Mouse (Mus musculus): Measurements from ENCODE around the gene Rgs3. TPM values are rescaled to one million over a fixed set of nuclear protein-coding genes. Genes with fewer than 3 reads are reported as not detected.
A peak's percentile ranks its signal among the peaks of the same experiment; 100 is the strongest.

Gene Rgs3
- polyA plus RNA-seq, 1 experiment from 2014 or later: 46.7 TPM

DNA sequence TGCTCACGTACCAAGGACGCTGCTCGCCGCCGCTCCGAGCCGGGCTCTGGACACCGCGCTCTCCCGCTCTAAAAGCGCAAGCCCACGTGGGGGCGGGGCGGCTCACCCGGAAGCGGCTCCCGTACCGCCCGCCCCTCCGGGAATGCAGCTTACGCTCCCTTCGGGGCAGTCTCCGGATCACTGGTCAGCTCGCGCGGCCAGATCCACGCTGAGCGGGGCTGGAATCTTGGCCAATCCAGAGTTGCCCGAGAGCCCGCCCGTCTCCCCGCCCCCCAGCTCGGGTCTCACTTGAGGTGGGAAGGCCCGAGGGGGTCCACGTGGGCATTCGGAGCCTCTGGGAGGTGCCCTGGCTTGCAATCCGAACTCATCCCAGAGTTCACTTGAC, 39.8 kb upstream of the Rgs3 start, which contains the start of gene Alad:
Alad (minus strand) TSS at position 70 of the 385 bp plus-strand sequence.
- Histone ChIP-seq H3K4me1 (peaks cover 31% of the 10 kb centered on the region), H3K27me3 (no peaks in the 10 kb centered on the region), H3K27ac (replicated peaks) (peak within 1 kb of the TSS; percentile 77), H3K4me2 (replicated peaks) (peak within 1 kb of the TSS; percentile 68), H3K4me3 (peak within 1 kb of the TSS; percentile 90), H3K36me3 (peaks cover 4% of the 10 kb centered on the region), H3K9me3 (no peaks in the 10 kb centered on the region), H3K9ac (replicated peaks) (peak within 1 kb of the TSS; percentile 71)
- WGBS: under 1% methylated on average over 37 of the region's 37 CpGs
- ATAC-seq (replicated peaks): peak; percentile 89

GRCm38 (mm10) chr4:62520892-62521400, 38.7 kb upstream of the Rgs3 start:
- WGBS: 91% methylated on average over 2 of the region's 2 CpGs
- H3K4me2 ChIP-seq (replicated peaks): no peak overlapping the region
- ATAC-seq (replicated peaks): no peak
- no peaks in the 10 kb centered on the region for H3K9me3 ChIP-seq
- H3K9ac ChIP-seq (replicated peaks): no peak overlapping the region
- no peak overlapping the region for H3K4me3 ChIP-seq
- no peaks in the 10 kb centered on the region for H3K27me3 ChIP-seq
- H3K36me3 ChIP-seq: peaks cover 4% of the 10 kb centered on the region
- no peak overlapping the region for H3K27ac ChIP-seq (replicated peaks)
- H3K4me1 ChIP-seq: peaks cover 31% of the 10 kb centered on the region

GRCm38 (mm10) chr4:62524651-62525488, 34.8 kb upstream of the Rgs3 start, which contains the start of the genes Pole3 and 4933430I17Rik:
Gene Pole3, minus strand, starts transcription at chr4:62525068.
Gene 4933430I17Rik, plus strand, starts transcription at chr4:62525369.
- Histone ChIP-seq H3K9ac (replicated peaks) (peak within 1 kb of the TSS; percentile 84), H3K4me1 (peaks cover 19% of the 10 kb centered on the region), H3K36me3 (peaks cover 4% of the 10 kb centered on the region), H3K9me3 (no peaks in the 10 kb centered on the region), H3K4me2 (replicated peaks) (peak within 1 kb of the TSS; percentile 92), H3K27ac (replicated peaks) (peak within 1 kb of the TSS; percentile 98), H3K4me3 (peak within 1 kb of the TSS; percentile 81), H3K27me3 (no peaks in the 10 kb centered on the region)
- ATAC-seq (replicated peaks): peak; percentile 98
- under 1% methylated on average over 59 of the region's 59 CpGs for WGBS

- peak overlapping the region; percentile 98; the same call in 1 of the 2 replicates for H3K27ac ChIP-seq (replicated peaks)
- ATAC-seq (replicated peaks): no peak; the same call in 1 of the 2 replicates
- peaks cover 4% of the 10 kb centered on the region for H3K36me3 ChIP-seq
- no peaks in the 10 kb centered on the region for H3K27me3 ChIP-seq
- H3K9ac ChIP-seq (replicated peaks): peak overlapping the region; percentile 84
- 0% methylated on average over 10 of the region's 10 CpGs for WGBS
- H3K4me3 ChIP-seq: peak overlapping the region; percentile 81
- H3K9me3 ChIP-seq: no peaks in the 10 kb centered on the region
- peaks cover 15% of the 10 kb centered on the region for H3K4me1 ChIP-seq
- peak overlapping the region; percentile 92 for H3K4me2 ChIP-seq (replicated peaks)
These were observed 34.2 kb upstream of the Rgs3 start for GRCm38 (mm10) chr4:62525489-62525811.

GRCm38 (mm10) chr4:62526256-62526655, 33.4 kb upstream of the Rgs3 start:
- no peaks in the 10 kb centered on the region for H3K27me3 ChIP-seq
- H3K4me3 ChIP-seq: no peak overlapping the region
- no peaks in the 10 kb centered on the region for H3K9me3 ChIP-seq
- H3K9ac ChIP-seq (replicated peaks): no peak overlapping the region
- WGBS: 58% methylated on average over 2 of the region's 2 CpGs
- peaks cover 4% of the 10 kb centered on the region for H3K36me3 ChIP-seq
- no peak overlapping the region for H3K4me2 ChIP-seq (replicated peaks)
- H3K27ac ChIP-seq (replicated peaks): no peak overlapping the region
- peaks cover 13% of the 10 kb centered on the region for H3K4me1 ChIP-seq
- ATAC-seq (replicated peaks): no peak

DNA sequence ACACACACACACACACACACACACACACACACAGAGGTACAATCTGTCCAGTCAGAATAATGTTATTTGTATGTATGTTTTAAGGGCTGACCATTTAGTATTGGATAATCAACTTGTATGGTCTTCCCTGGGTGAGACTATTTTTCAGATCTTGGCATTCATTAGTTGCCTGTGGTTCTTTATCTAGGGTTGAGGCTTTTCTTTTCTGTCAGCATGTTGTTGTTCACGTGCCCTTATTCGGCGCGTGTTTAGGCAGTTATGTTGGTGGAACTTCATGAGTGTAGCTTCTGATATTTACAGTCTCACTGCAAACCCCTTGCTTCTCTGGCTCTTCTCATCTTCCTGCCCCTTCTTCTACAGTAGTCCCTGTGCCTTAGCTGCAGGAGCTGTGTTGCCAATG, 32.0 kb upstream of the Rgs3 start:
- H3K4me2 ChIP-seq (replicated peaks): no peak overlapping the region
- H3K27me3 ChIP-seq: no peaks in the 10 kb centered on the region
- peaks cover 4% of the 10 kb centered on the region for H3K36me3 ChIP-seq
- no peak overlapping the region for H3K4me3 ChIP-seq
- WGBS: 85% methylated on average over 4 of the region's 4 CpGs
- no peaks in the 10 kb centered on the region for H3K9me3 ChIP-seq
- peaks cover 13% of the 10 kb centered on the region for H3K4me1 ChIP-seq
- H3K27ac ChIP-seq (replicated peaks): no peak overlapping the region
- H3K9ac ChIP-seq (replicated peaks): no peak overlapping the region
- ATAC-seq (replicated peaks): no peak

DNA sequence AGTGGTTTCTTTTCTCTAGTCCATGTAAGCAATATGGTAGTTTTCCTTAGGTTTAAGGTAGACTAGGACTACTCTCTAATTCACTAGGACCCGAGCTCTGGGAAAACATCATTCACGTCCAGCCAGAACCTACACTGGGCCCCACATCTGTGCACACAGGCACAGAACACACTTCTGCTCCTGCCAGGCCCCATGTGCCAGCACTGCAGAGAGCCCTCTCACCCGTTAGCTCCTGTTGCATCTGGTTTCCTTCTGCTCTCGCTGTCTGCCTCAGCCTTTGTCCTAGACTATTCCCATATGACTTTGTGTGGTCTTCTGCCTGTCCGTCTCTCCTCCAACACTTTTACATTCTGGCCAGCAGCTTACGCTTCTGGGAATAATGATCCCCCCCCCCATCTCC, 25.9 kb upstream of the Rgs3 start:
- Histone ChIP-seq H3K36me3 (no peaks in the 10 kb centered on the region), H3K4me3 (no peak overlapping the region), H3K27ac (replicated peaks) (no peak overlapping the region), H3K9ac (replicated peaks) (no peak overlapping the region), H3K27me3 (no peaks in the 10 kb centered on the region), H3K9me3 (no peaks in the 10 kb centered on the region), H3K4me2 (replicated peaks) (no peak overlapping the region), H3K4me1 (no peaks in the 10 kb centered on the region)
- WGBS: 71% methylated on average over 6 of the region's 6 CpGs
- no peak for ATAC-seq (replicated peaks)

DNA sequence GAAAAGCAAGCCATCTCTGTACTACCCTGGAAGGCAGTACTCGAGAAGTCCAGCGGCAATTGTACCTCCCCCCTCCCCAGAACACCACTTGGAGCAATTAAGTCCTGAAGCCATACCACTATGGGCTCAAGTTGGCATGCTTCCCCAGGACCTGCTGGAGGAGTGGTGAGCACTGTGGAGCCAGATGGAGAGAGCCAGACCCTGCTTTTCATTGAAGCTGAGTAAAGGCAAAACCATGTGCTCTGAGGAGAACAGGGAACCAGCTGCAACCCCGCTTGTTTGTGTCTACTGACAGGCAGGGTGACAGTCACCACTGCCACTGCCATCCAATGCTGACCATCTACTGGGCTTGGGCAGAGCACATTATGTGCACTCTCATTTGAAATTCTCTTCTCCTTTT, 17.8 kb upstream of the Rgs3 start:
- Histone ChIP-seq H3K36me3 (no peaks in the 10 kb centered on the region), H3K9ac (replicated peaks) (no peak overlapping the region), H3K9me3 (no peaks in the 10 kb centered on the region), H3K27me3 (no peaks in the 10 kb centered on the region), H3K4me2 (replicated peaks) (no peak overlapping the region), H3K4me1 (peaks cover 5% of the 10 kb centered on the region; the same call in 1 of the 2 replicates), H3K27ac (replicated peaks) (no peak overlapping the region), H3K4me3 (no peak overlapping the region)
- WGBS: 52% methylated on average over 3 of the region's 3 CpGs
- peak; percentile 81 for ATAC-seq (replicated peaks)

DNA sequence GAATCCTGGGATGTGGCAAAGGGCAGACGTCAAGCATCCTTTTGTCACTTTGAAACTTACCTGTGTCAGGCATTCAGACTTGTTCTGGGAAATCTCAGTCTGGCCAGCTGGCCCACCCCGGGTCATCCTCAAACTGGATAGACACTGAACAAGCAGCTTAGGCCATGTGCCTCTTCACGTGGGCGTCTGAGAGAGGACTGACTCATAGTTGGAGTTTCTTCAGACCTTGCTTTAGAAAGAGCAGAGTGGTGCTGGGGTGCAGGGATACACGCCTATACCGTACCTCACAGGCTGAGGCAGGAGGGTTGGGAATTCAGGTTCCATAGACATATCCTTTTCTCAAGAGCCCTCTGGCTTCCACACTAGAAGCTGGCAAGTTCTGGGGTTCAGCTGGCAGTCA, 15.9 kb upstream of the Rgs3 start:
- no peak for ATAC-seq (replicated peaks)
- peaks cover 5% of the 10 kb centered on the region; the same call in 1 of the 2 replicates for H3K4me1 ChIP-seq
- WGBS: 90% methylated on average over 6 of the region's 6 CpGs
- H3K36me3 ChIP-seq: no peaks in the 10 kb centered on the region
- no peak overlapping the region for H3K4me3 ChIP-seq
- no peaks in the 10 kb centered on the region for H3K27me3 ChIP-seq
- no peaks in the 10 kb centered on the region for H3K9me3 ChIP-seq
- H3K4me2 ChIP-seq (replicated peaks): no peak overlapping the region
- no peak overlapping the region for H3K9ac ChIP-seq (replicated peaks)
- no peak overlapping the region for H3K27ac ChIP-seq (replicated peaks)

- H3K4me2 ChIP-seq (replicated peaks): no peak overlapping the region
These were observed 14.8 kb upstream of the Rgs3 start for GRCm38 (mm10) chr4:62544801-62545200.

DNA sequence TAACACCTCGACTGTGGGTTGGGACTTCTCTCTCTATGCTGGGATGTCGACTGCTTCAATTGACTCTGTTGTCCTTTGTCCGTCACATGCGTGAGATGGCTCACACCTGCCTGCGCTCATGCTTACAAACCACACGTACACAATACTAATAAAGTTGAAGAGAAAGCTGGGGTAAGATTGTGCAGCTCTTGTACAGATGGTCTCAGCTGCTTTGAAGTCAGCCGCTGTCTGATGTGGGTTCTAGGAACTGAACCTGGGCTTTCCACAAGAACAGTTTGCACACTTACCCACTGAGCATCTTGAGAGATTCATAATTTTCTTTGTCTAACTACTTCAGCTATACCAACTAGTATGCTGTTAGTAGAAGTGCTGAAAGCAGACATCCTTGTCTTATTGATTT, 7.7 kb upstream of the Rgs3 start:
- Histone ChIP-seq H3K9me3 (no peaks in the 10 kb centered on the region), H3K4me1 (no peaks in the 10 kb centered on the region), H3K36me3 (no peaks in the 10 kb centered on the region), H3K27me3 (no peaks in the 10 kb centered on the region), H3K4me3 (no peak overlapping the region), H3K9ac (replicated peaks) (no peak overlapping the region), H3K4me2 (replicated peaks) (no peak overlapping the region), H3K27ac (replicated peaks) (no peak overlapping the region)
- ATAC-seq (replicated peaks): no peak
- 86% methylated on average over 7 of the region's 7 CpGs for WGBS

More at GRCm38 (mm10) chr4:62544801-62545200, 14.8 kb upstream of the Rgs3 start:
- Histone ChIP-seq H3K9me3 (no peaks in the 10 kb centered on the region), H3K4me3 (no peak overlapping the region), H3K9ac (replicated peaks) (no peak overlapping the region), H3K27me3 (no peaks in the 10 kb centered on the region), H3K36me3 (no peaks in the 10 kb centered on the region), H3K27ac (replicated peaks) (no peak overlapping the region), H3K4me1 (peaks cover 5% of the 10 kb centered on the region; the same call in 1 of the 2 replicates)
- no peak for ATAC-seq (replicated peaks)

DNA sequence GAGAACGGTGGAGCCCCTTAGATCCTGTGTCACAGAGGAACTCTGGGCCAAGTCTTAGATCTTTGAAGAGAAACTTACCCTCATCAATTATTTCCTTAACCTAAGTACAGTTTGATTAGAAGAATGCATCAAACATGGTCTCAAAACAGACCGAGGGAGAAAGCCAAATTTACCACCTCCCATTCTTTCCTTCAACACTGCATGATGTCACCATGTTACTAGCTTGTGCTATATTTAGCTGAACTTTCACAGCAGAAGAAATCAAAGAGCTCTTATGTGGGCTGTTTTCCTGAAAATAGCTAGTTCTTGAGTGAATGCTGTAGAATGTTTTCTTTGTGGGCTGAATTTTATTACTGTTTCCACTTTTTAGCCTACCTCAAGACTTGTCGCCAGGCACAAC, 2.2 kb upstream of the Rgs3 start:
- ATAC-seq (replicated peaks): no peak
- Histone ChIP-seq H3K27ac (replicated peaks) (no peak overlapping the region), H3K9me3 (no peaks in the 10 kb centered on the region), H3K4me3 (no peak overlapping the region), H3K4me2 (replicated peaks) (no peak overlapping the region), H3K36me3 (no peaks in the 10 kb centered on the region), H3K4me1 (peaks cover 4% of the 10 kb centered on the region; the same call in 1 of the 2 replicates), H3K9ac (replicated peaks) (no peak overlapping the region), H3K27me3 (0 out of 2 replicates have a peak, but pooled peaks cover 3% of the 10 kb centered on the region)
- 42% methylated on average over 3 of the region's 3 CpGs for WGBS

All from forebrain, embryonic 15.5 days (tissue).